Mouse (Mus musculus): Measurements from ENCODE around the gene Fam83f. TPM values are rescaled to one million over a fixed set of nuclear protein-coding genes. Genes with fewer than 3 reads are reported as not detected.

Gene Fam83f
- polyA plus RNA-seq, 1 experiment: 0.50 TPM

GRCm38 (mm10) chr15:80701481-80702257 lies 30.0 kb downstream of the Fam83f start:
- TF ChIP-seq POLR2A (IDR thresholded peaks at IDR 0.05; ENCODE audit: extremely low read depth, insufficient read depth, low read length): no peak
- TF ChIP-seq CTCF (IDR thresholded peaks at IDR 0.05; ENCODE audit: extremely low read depth, insufficient read depth, low read length): no peak
- H3K27ac ChIP-seq (ENCODE audit: insufficient read depth, low read length): no peak overlapping the region
- peaks cover 2% of the 10 kb centered on the region for H3K4me1 ChIP-seq (ENCODE audit: control insufficient read depth, insufficient read depth, low read length)
- no peak overlapping the region for H3K4me3 ChIP-seq (ENCODE audit: insufficient read depth, low read length)

GRCm38 (mm10) chr15:80702910-80703309 lies 31.3 kb downstream of the Fam83f start:
- H3K4me1 ChIP-seq (ENCODE audit: control insufficient read depth, insufficient read depth, low read length): peaks cover 6% of the 10 kb centered on the region
- H3K4me3 ChIP-seq (ENCODE audit: insufficient read depth, low read length): no peak overlapping the region
- H3K27ac ChIP-seq (ENCODE audit: insufficient read depth, low read length): no peak overlapping the region
- TF ChIP-seq CTCF (IDR thresholded peaks at IDR 0.05; ENCODE audit: extremely low read depth, insufficient read depth, low read length) (no peak), POLR2A (IDR thresholded peaks at IDR 0.05; ENCODE audit: extremely low read depth, insufficient read depth, low read length) (no peak)

- TF ChIP-seq POLR2A (IDR thresholded peaks at IDR 0.05; ENCODE audit: extremely low read depth, insufficient read depth, low read length) (no peak), CTCF (IDR thresholded peaks at IDR 0.05; ENCODE audit: extremely low read depth, insufficient read depth, low read length) (no peak)
- no peak overlapping the region for H3K27ac ChIP-seq (ENCODE audit: insufficient read depth, low read length)
- peaks cover 6% of the 10 kb centered on the region for H3K4me1 ChIP-seq (ENCODE audit: control insufficient read depth, insufficient read depth, low read length)
- H3K4me3 ChIP-seq (ENCODE audit: insufficient read depth, low read length): no peak overlapping the region
Measured at GRCm38 (mm10) chr15:80703495-80703894, 31.8 kb downstream of the Fam83f start.

GRCm38 (mm10) chr15:80704267-80704666 lies 32.6 kb downstream of the Fam83f start:
- Histone ChIP-seq H3K4me3 (ENCODE audit: insufficient read depth, low read length) (no peak overlapping the region), H3K4me1 (ENCODE audit: control insufficient read depth, insufficient read depth, low read length) (peaks cover 6% of the 10 kb centered on the region), H3K27ac (ENCODE audit: insufficient read depth, low read length) (no peak overlapping the region)
- TF ChIP-seq POLR2A (IDR thresholded peaks at IDR 0.05; ENCODE audit: extremely low read depth, insufficient read depth, low read length) (no peak), CTCF (IDR thresholded peaks at IDR 0.05; ENCODE audit: extremely low read depth, insufficient read depth, low read length) (peak; percentile 97)

GRCm38 (mm10) chr15:80705828-80706549 lies 34.3 kb downstream of the Fam83f start:
- TF ChIP-seq CTCF (IDR thresholded peaks at IDR 0.05; ENCODE audit: extremely low read depth, insufficient read depth, low read length) (peak; percentile 81), POLR2A (IDR thresholded peaks at IDR 0.05; ENCODE audit: extremely low read depth, insufficient read depth, low read length) (no peak)

GRCm38 (mm10) chr15:80706596-80706995 lies 34.9 kb downstream of the Fam83f start:
- TF ChIP-seq POLR2A (IDR thresholded peaks at IDR 0.05; ENCODE audit: extremely low read depth, insufficient read depth, low read length) (no peak), CTCF (IDR thresholded peaks at IDR 0.05; ENCODE audit: extremely low read depth, insufficient read depth, low read length) (no peak)
- Histone ChIP-seq H3K27ac (ENCODE audit: insufficient read depth, low read length) (no peak overlapping the region), H3K4me1 (ENCODE audit: control insufficient read depth, insufficient read depth, low read length) (peaks cover 6% of the 10 kb centered on the region), H3K4me3 (ENCODE audit: insufficient read depth, low read length) (0 out of 2 replicates have a peak overlapping the region, but pooled peaks have one; percentile 10)

More at GRCm38 (mm10) chr15:80705828-80706549, 34.3 kb downstream of the Fam83f start:
- H3K4me1 ChIP-seq (ENCODE audit: control insufficient read depth, insufficient read depth, low read length): peaks cover 6% of the 10 kb centered on the region
- H3K27ac ChIP-seq (ENCODE audit: insufficient read depth, low read length): no peak overlapping the region
- peak overlapping the region; percentile 10; the same call in 1 of the 2 replicates for H3K4me3 ChIP-seq (ENCODE audit: insufficient read depth, low read length)

GRCm38 (mm10) chr15:80707088-80707487 lies 35.4 kb downstream of the Fam83f start:
- TF ChIP-seq CTCF (IDR thresholded peaks at IDR 0.05; ENCODE audit: extremely low read depth, insufficient read depth, low read length) (no peak), POLR2A (IDR thresholded peaks at IDR 0.05; ENCODE audit: extremely low read depth, insufficient read depth, low read length) (no peak)
- Histone ChIP-seq H3K4me3 (ENCODE audit: insufficient read depth, low read length) (no peak overlapping the region), H3K4me1 (ENCODE audit: control insufficient read depth, insufficient read depth, low read length) (peaks cover 6% of the 10 kb centered on the region), H3K27ac (ENCODE audit: insufficient read depth, low read length) (no peak overlapping the region)

- no peak overlapping the region for H3K27ac ChIP-seq (ENCODE audit: insufficient read depth, low read length)
- no peak overlapping the region for H3K4me3 ChIP-seq (ENCODE audit: insufficient read depth, low read length)
- TF ChIP-seq POLR2A (IDR thresholded peaks at IDR 0.05; ENCODE audit: extremely low read depth, insufficient read depth, low read length) (no peak), CTCF (IDR thresholded peaks at IDR 0.05; ENCODE audit: extremely low read depth, insufficient read depth, low read length) (no peak)
- peaks cover 4% of the 10 kb centered on the region for H3K4me1 ChIP-seq (ENCODE audit: control insufficient read depth, insufficient read depth, low read length)
Measured at GRCm38 (mm10) chr15:80709593-80709992, 37.9 kb downstream of the Fam83f start.

- Histone ChIP-seq H3K4me1 (ENCODE audit: control insufficient read depth, insufficient read depth, low read length) (peaks cover 4% of the 10 kb centered on the region), H3K27ac (ENCODE audit: insufficient read depth, low read length) (no peak overlapping the region), H3K4me3 (ENCODE audit: insufficient read depth, low read length) (peak overlapping the region; percentile 44; the same call in 1 of the 2 replicates)
- no peak for TF ChIP-seq CTCF (IDR thresholded peaks at IDR 0.05; ENCODE audit: extremely low read depth, insufficient read depth, low read length)
- no peak for TF ChIP-seq POLR2A (IDR thresholded peaks at IDR 0.05; ENCODE audit: extremely low read depth, insufficient read depth, low read length)
Measured at GRCm38 (mm10) chr15:80710257-80710607, 38.6 kb downstream of the Fam83f start.

All from cortical plate, adult 2 months (tissue).